Mouse (Mus musculus) liver, postnatal 0 days (tissue): ENCODE data around the gene Tmx2. TPM values are rescaled to one million over a fixed set of nuclear protein-coding genes. Genes with fewer than 3 reads are reported as not detected.
A peak's percentile ranks its signal among the peaks of the same experiment; 100 is the strongest.
"Not testable (repeated sequence)": the region's sequence is repeated elsewhere in the genome, so short reads cannot be mapped to it uniquely, and the experiment has no call there.

Experiments used
- ATAC-seq: fragments of 200-750 bp; cut with Nextera tagmentation; 2 replicates; pipeline ENCODE4 v1.8.0; 2017; ENCODE audit warnings: mild to moderate bottlenecking, moderate library complexity
- DNase-seq: peaks from one replicate; pipeline ENCODE4 v3.0.0-alpha.2; 2016
- H3K27ac ChIP-seq: fragments of 300-500 bp; sonication (generic); 2 replicates; pipeline ENCODE4 v1.5.1; 2014; ENCODE audit warnings: antibody characterized with exemption, moderate library complexity, mild to moderate bottlenecking, low read depth
- H3K27me3 ChIP-seq: fragments of 300-500 bp; sonication (generic); 2 replicates; pipeline ENCODE4 v1.6.1; 2014; ENCODE audit warnings: low read length, control low read depth, mixed read lengths; ENCODE audit not compliant: insufficient read depth
- H3K36me3 ChIP-seq: fragments of 300-500 bp; sonication (generic); replicated peaks from 2 replicates; pipeline ENCODE4 v1.6.1; 2014; ENCODE audit warnings: mild to moderate bottlenecking, control low read depth, low read length, moderate library complexity, mixed read lengths; ENCODE audit not compliant: insufficient read depth
- H3K4me1 ChIP-seq: fragments of 300-500 bp; sonication (generic); 2 replicates; pipeline ENCODE4 v1.6.1; 2014; ENCODE audit warnings: antibody characterized with exemption, mild to moderate bottlenecking, control low read depth; ENCODE audit not compliant: insufficient read depth
- H3K4me2 ChIP-seq: fragments of 300-500 bp; sonication (generic); 2 replicates; pipeline ENCODE4 v1.6.1; 2014; ENCODE audit warnings: low read depth, mild to moderate bottlenecking, low read length, moderate library complexity, mixed read lengths
- H3K4me3 ChIP-seq: fragments of 300-500 bp; sonication (generic); 2 replicates; pipeline ENCODE4 v1.5.1; 2014; ENCODE audit warnings: low read depth, low read length
- H3K9ac ChIP-seq: fragments of 300-500 bp; sonication (generic); replicated peaks from 2 replicates; pipeline ENCODE4 v1.6.1; 2014; ENCODE audit warnings: mild to moderate bottlenecking, moderate library complexity
- H3K9me3 ChIP-seq: fragments of 300-500 bp; sonication (generic); 2 replicates; pipeline ENCODE4 v1.6.1; 2016; ENCODE audit warnings: mild to moderate bottlenecking, control low read depth, low read length, mixed read lengths
- CTCF ChIP-seq: sonication (generic); IDR thresholded peaks from 2 replicates; pipeline ENCODE4 v1.5.1; 2016; ENCODE audit warnings: antibody characterized with exemption, low read depth
- EP300 ChIP-seq: IDR thresholded peaks from 2 replicates; pipeline ENCODE4 v1.6.1; 2016; ENCODE audit warnings: antibody characterized with exemption, low read depth, mild to moderate bottlenecking
- WGBS: fragments of 180-500 bp; shearing (Covaris S2); extraction: QIAGEN DNeasy Blood & Tissue Kit; methylation state at CpG from one replicate; pipeline ENCODE4 v1.1.7; 2014; ENCODE audit not compliant: insufficient replicate concordance; 5-methylcytosine and 5-hydroxymethylcytosine counted together
- polyA plus RNA-seq: library from polyadenylated mRNA; unstranded; fragments of >200 nt; fragmentation: Nextera tagmentation; extraction: Ambion mirVana; gene quantifications from 2 replicates; pipeline ENCODE4 v1.2.1, GENCODE M21; 2015

Tmx2 gene
- polyA plus RNA-seq, 1 experiment from 2014 or later = 60.6 TPM

DNA sequence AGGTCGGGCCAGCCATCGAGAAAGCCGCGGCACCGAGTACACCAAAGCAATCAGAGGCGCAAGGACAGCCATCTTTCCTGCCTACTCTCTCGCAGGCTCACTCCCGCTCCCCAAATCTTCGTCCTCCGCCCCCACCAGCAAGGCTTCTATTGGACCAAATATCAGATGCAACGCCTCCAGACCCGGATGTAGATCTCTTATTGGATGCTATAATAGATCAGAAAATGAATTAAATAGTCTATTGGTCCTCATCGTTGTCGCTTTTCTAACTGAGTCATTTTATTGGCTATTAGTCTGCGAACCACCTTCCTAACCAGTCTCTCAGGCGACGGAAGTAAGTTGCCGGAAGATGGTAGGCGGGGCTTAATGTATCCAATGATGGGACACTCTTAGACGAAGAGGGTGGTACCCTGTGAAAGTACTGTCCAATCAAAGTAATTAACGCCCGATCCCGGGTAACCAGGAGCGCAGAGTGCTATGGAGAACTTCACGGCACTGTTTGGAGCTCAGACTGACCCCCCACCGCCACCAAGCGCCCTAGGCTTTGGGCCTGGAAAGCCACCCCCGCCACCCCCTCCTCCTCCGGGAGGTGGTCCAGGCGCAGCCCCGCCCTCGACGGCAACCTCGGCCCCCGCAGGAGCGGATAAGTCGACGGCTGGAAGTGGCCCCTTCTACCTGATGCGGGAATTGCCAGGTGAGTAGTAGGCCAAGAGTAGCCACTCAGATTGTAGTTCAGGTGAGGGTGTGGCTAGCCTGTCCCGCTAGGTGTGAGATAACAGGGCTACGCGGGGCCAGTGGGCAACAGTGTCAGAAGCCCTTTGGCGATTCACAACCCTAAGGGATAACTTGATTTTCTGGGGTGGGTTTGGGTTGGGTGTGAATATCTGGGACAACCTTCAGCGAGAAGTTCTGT lies 716 bp downstream of the Tmx2 start, which contains the start of the genes Gm28635 and Med19:
Gene Gm28635, minus strand, starts transcription at position 74 of the 913 bp plus-strand sequence.
Gene Med19, plus strand, starts transcription at position 435 of the 913 bp plus-strand sequence.
- no peaks in the 10 kb centered on the region for H3K9me3 ChIP-seq
- peak within 1 kb of the TSS; percentile 83 for H3K27ac ChIP-seq
- WGBS = under 1% methylated on average over 42 of the region's 44 CpGs
- H3K4me1 ChIP-seq = peaks cover 19% of the 10 kb centered on the region
- ATAC-seq = peak; percentile 99
- H3K4me2 ChIP-seq = peak within 1 kb of the TSS; percentile 75
- H3K4me3 ChIP-seq = peak within 1 kb of the TSS; percentile 88
- no peaks in the 10 kb centered on the region for H3K27me3 ChIP-seq
- H3K36me3 ChIP-seq = peaks cover 25% of the 10 kb centered on the region
- DNase-seq = peak; percentile 92
- H3K9ac ChIP-seq = peak within 1 kb of the TSS; percentile 87
- TF ChIP-seq CTCF (no peak), EP300 (peak; percentile 85)

DNA sequence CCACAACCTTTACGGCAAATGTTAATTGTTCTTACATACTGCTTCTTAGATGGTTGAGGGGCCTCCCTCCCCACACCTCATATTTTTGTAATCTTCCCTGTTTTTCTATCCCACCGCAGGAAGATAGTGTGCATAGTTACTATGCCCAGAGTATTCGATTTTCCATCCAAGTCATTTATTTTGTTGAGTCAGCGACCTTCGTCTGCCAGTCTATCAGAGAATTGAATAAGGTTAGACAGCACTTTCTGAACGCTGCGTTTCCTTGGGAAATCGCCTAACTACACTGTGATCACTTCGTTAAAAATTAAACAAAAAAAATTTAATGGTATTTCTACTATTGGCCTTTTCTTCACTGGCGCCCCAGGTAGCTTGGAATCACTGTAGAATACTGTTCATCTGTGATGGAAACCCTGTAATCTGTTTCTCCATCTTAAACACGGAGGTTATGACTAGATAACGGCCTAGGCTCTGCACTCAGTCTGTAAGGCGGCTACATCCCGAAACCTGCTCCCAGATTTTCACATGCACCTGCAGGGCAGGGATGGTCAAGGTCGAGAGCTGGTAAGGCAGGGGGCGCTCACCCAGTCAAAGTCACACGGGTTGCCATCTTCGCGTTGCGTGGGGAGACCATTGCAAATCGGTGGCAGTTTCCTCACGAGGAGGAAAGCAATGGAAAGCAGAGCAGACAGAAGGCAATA lies 1.5 kb downstream of the Tmx2 start:
- H3K27ac ChIP-seq = 0 out of 2 replicates have a peak overlapping the region, but pooled peaks have one; percentile 7
- H3K9ac ChIP-seq = peak overlapping the region; percentile 41
- H3K36me3 ChIP-seq = peaks cover 33% of the 10 kb centered on the region
- WGBS = 7% methylated on average over 22 of the region's 22 CpGs
- H3K4me2 ChIP-seq = peak overlapping the region; percentile 75
- peak; percentile 65 for TF ChIP-seq CTCF
- TF ChIP-seq EP300 = no peak
- no peaks in the 10 kb centered on the region for H3K9me3 ChIP-seq
- peaks cover 19% of the 10 kb centered on the region for H3K4me1 ChIP-seq
- DNase-seq (no peak), ATAC-seq (peak; percentile 13; the same call in 1 of the 2 replicates)
- peak overlapping the region; percentile 63 for H3K4me3 ChIP-seq
- no peaks in the 10 kb centered on the region for H3K27me3 ChIP-seq

DNA sequence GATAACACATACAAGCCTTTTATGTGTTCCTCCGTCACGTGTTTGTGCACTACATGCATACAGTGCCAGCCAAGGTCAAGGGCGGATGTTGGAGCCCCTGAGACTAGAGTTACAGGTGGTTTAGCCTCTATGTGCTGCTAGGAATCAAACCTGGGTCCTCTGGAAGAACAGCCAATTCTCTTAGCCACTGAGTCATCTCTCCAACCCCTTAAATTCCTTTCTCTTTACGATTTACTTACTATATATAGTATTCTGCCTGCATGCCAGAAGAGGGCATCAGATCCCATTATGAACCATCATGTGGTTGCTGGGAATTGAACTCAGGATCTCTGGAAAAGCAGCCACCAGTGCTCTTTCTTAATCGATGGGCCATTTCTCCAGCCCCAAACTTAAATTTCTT lies 7.4 kb downstream of the Tmx2 start:
- DNase-seq, H3K4me2 ChIP-seq, H3K9ac ChIP-seq, H3K4me3 ChIP-seq, ATAC-seq, H3K27ac ChIP-seq, H3K9me3 ChIP-seq, H3K27me3 ChIP-seq: not testable (repeated sequence)
- Histone ChIP-seq H3K36me3 (peaks cover 30% of the 10 kb centered on the region), H3K4me1 (peaks cover 16% of the 10 kb centered on the region)
- 81% methylated on average over 4 of the region's 5 CpGs for WGBS
- TF ChIP-seq CTCF = peak; percentile 15; the same call in 1 of the 2 replicates

DNA sequence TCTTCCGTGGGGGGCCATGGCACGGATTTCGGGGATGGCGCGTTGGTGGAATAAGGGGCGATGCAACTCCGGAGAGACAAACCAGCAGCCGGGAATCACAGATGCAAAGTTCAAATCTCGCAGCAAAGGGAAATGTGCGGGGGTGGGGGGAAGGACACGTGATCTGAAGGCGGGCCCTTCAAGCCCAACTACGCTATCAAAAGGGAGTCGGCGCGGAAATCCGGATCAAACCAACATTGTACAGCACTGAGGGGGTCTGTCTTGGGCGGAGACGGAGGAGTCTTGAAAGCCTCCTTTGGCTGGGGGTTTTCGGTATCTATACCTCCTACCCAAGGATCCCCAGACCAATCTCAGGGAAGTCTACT lies 8.4 kb downstream of the Tmx2 start, which contains the start of gene Selenoh:
Gene Selenoh, minus strand, starts transcription at position 202 of the 365 bp plus-strand sequence.
- WGBS = under 1% methylated on average over 20 of the region's 20 CpGs
- TF ChIP-seq CTCF = no peak
- TF ChIP-seq EP300 = peak; percentile 60; the same call in 1 of the 2 replicates
- Histone ChIP-seq H3K4me2 (peak within 1 kb of the TSS; percentile 88), H3K9me3 (no peaks in the 10 kb centered on the region), H3K4me3 (peak within 1 kb of the TSS; percentile 77), H3K36me3 (peaks cover 24% of the 10 kb centered on the region), H3K4me1 (peaks cover 12% of the 10 kb centered on the region), H3K9ac (peak within 1 kb of the TSS; percentile 76), H3K27me3 (no peaks in the 10 kb centered on the region), H3K27ac (peak within 1 kb of the TSS; percentile 74)
- DNase-seq = peak; percentile 87
- ATAC-seq = peak; percentile 94

DNA sequence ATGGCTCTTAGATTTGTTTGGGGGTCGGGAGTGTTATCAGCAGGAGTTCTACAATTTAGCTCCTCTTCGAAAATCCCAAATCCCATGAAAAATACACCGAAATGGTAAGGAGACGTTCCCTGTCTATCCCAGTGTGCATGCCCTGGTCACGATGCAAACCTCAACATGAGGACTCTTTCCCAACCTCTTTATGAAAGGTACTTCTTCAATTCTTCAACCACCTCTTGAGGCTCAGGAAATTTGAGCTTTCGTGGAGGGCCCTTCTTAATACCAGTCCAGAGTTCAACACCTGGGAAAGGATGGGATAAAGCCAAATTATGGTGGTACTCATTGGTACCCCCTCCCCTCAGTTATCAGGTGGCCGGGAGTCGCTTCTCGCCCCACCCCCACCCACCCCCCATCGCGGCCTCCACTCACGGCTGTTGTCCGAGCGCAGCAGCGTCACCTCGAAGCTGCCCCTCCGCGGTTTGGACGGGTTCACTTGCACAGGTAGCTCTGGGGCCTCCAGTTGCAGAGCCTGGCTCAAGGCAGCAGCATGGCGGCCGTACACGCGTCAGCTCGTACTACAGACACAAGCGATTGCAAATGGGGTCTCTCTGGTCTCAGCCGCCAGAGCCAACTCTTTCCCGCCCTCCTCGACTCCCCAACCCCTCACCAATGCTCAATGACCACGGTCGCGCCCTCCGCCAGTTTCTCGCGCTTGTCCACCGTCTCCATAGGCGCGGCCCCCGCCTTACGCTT lies 8.9 kb downstream of the Tmx2 start:
- peaks cover 12% of the 10 kb centered on the region for H3K4me1 ChIP-seq
- H3K9ac ChIP-seq = peak overlapping the region; percentile 76
- peak overlapping the region; percentile 74 for H3K27ac ChIP-seq
- no peak for TF ChIP-seq EP300
- no peak for TF ChIP-seq CTCF
- DNase-seq = peak; percentile 56
- ATAC-seq = peak; percentile 75
- peak overlapping the region; percentile 77 for H3K4me3 ChIP-seq
- WGBS = 2% methylated on average over 39 of the region's 39 CpGs
- H3K4me2 ChIP-seq = peak overlapping the region; percentile 88
- H3K36me3 ChIP-seq = peaks cover 19% of the 10 kb centered on the region
- no peaks in the 10 kb centered on the region for H3K9me3 ChIP-seq
- no peaks in the 10 kb centered on the region for H3K27me3 ChIP-seq
